Mouse (Mus musculus) liver, embryonic 14.5 days (tissue): ENCODE measurements at regions not wholly inside any gene's neighbourhood (a gene's known extent, or its start where the extent isn't known, plus 50 kb on each side); places are given as distances from the start of the nearest gene placed in this dataset.

Experiments used
- ATAC-seq: fragments of 200-750 bp; cut with Nextera tagmentation; 2 replicates; pipeline ENCODE4 v1.8.0; 2017; ENCODE audit warnings: moderate number of reproducible peaks, mild to moderate bottlenecking, moderate library complexity; ENCODE audit not compliant: insufficient read depth
- DNase-seq, 3 experiments: peaks; one replicate each; pipeline ENCODE4 v3.0.0-alpha.2; 2012 to 2013; ENCODE audit warnings: low read depth in 3 of 3, low spot score in 3 of 3
- H3K27ac ChIP-seq: fragments of 300-500 bp; sonication (generic); 2 replicates; pipeline ENCODE4 v1.5.1; 2014; ENCODE audit warnings: moderate library complexity, mild to moderate bottlenecking, control low read depth, inconsistent platforms
- H3K27me3 ChIP-seq: fragments of 300-500 bp; sonication (generic); 2 replicates; pipeline ENCODE4 v1.6.1; 2014; ENCODE audit warnings: mild to moderate bottlenecking, low read length, moderate library complexity; ENCODE audit not compliant: control insufficient read depth, insufficient read depth
- H3K36me3 ChIP-seq: fragments of 300-500 bp; sonication (generic); replicated peaks from 2 replicates; pipeline ENCODE4 v1.6.1; 2014; ENCODE audit warnings: low read depth; ENCODE audit not compliant: control insufficient read depth, insufficient read depth
- H3K4me1 ChIP-seq, 2 experiments: fragments of 200-500 bp in 1 of 2; fragments of 300-500 bp in 1 of 2; sonication (generic) in 1 of 2; replicated peaks; 2 replicates each; pipeline ENCODE4 v1.6.1; 2012 to 2014; ENCODE audit warnings: antibody characterized with exemption in 1 of 2, inconsistent platforms in 1 of 2, low read length in 1 of 2; ENCODE audit not compliant: control insufficient read depth in 2 of 2, insufficient read depth in 2 of 2
- H3K4me2 ChIP-seq: fragments of 300-500 bp; sonication (generic); 2 replicates; pipeline ENCODE4 v1.6.1; 2014; ENCODE audit warnings: low read depth, mild to moderate bottlenecking, control low read depth, moderate library complexity
- H3K4me3 ChIP-seq, 2 experiments: fragments of 200-500 bp in 1 of 2; fragments of 300-500 bp in 1 of 2; sonication (generic) in 1 of 2; 2 replicates each; pipeline ENCODE4 v1.5.1; 2012 to 2014; ENCODE audit warnings: low read depth in 2 of 2, low read length in 2 of 2, mild to moderate bottlenecking in 2 of 2, control low read depth in 1 of 2, inconsistent platforms in 1 of 2, moderate library complexity in 1 of 2; ENCODE audit not compliant: insufficient read depth in 1 of 2
- H3K9ac ChIP-seq: fragments of 300-500 bp; sonication (generic); replicated peaks from 2 replicates; pipeline ENCODE4 v1.6.1; 2014; ENCODE audit warnings: mild to moderate bottlenecking, control low read depth, moderate library complexity
- H3K9me3 ChIP-seq: fragments of 300-500 bp; sonication (generic); 2 replicates; pipeline ENCODE4 v1.6.1; 2016; ENCODE audit warnings: low read length, mixed read lengths; ENCODE audit not compliant: control insufficient read depth
- CTCF ChIP-seq: IDR thresholded peaks from 2 replicates; pipeline ENCODE4 v1.5.1; 2016; ENCODE audit warnings: antibody characterized with exemption, low read depth, control low read depth
- EP300 ChIP-seq: IDR thresholded peaks from 2 replicates; pipeline ENCODE4 v1.6.1; 2016; ENCODE audit warnings: antibody characterized with exemption, low read depth
- WGBS: fragments of 180-500 bp; shearing (Covaris S2); extraction: QIAGEN DNeasy Blood & Tissue Kit; methylation state at CpG from one replicate; pipeline ENCODE4 v1.1.7; 2014; ENCODE audit not compliant: insufficient replicate concordance; 5-methylcytosine and 5-hydroxymethylcytosine counted together

DNA sequence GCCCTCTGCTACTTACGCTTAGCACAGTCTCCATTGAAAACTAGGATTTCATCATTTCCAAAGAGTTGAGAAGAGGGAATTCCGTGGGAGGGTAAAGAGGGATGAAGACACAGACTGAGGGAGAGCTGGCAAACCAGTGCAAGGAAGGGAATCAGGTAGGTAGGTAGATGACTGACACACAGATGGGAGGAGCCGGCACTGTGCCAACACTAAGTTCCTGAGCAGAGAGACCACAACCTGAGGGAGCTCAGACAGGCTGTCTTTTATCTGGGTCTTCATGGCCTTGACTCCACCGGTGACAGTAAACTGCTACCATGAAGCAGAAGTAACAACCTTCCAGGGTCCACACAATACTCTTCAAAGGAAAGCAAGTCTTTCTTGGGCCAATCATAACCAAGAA is 200.2 kb upstream of the Smim15 start:
- H3K27ac ChIP-seq: no peak overlapping the region
- H3K27me3 ChIP-seq: no peaks in the 10 kb centered on the region
- H3K4me2 ChIP-seq: no peak overlapping the region
- H3K9me3 ChIP-seq: no peaks in the 10 kb centered on the region
- WGBS: 46% methylated on average over 4 of the region's 4 CpGs
- no peak for ATAC-seq
- TF ChIP-seq EP300 (no peak), CTCF (no peak)
- DNase-seq: no peak
- no peak overlapping the region for H3K9ac ChIP-seq
- H3K36me3 ChIP-seq: no peaks in the 10 kb centered on the region
- H3K4me1 ChIP-seq: peaks cover 0 to 12% of the 10 kb centered on the region in 2 experiments; a peak in 2 of 4 replicates
- H3K4me3 ChIP-seq: no peak overlapping the region

GRCm38 (mm10) chr13:107838126-107838715 is 206.0 kb upstream of the Smim15 start:
- DNase-seq: no peak
- Histone ChIP-seq H3K27ac (no peak overlapping the region), H3K4me2 (no peak overlapping the region)

GRCm38 (mm10) chr13:107837206-107837952 is 206.9 kb upstream of the Smim15 start:
- no peak for ATAC-seq
- Histone ChIP-seq H3K36me3 (no peaks in the 10 kb centered on the region), H3K4me2 (no peak overlapping the region), H3K4me1 (peaks cover 0 to 10% of the 10 kb centered on the region in 2 experiments; a peak in 2 of 4 replicates), H3K9me3 (no peaks in the 10 kb centered on the region), H3K27me3 (no peaks in the 10 kb centered on the region), H3K4me3 (no peak overlapping the region), H3K27ac (no peak overlapping the region), H3K9ac (no peak overlapping the region)
- TF ChIP-seq EP300: no peak
- WGBS: 20% methylated on average over 5 of the region's 5 CpGs
- DNase-seq: no peak

More at GRCm38 (mm10) chr13:107838126-107838715, 206.0 kb upstream of the Smim15 start:
- no peak overlapping the region for H3K9ac ChIP-seq
- H3K36me3 ChIP-seq: no peaks in the 10 kb centered on the region
- no peak for ATAC-seq
- H3K4me3 ChIP-seq: no peak overlapping the region
- TF ChIP-seq CTCF (no peak), EP300 (no peak)
- 54% methylated on average over 9 of the region's 9 CpGs for WGBS
- peaks cover 0 to 10% of the 10 kb centered on the region in 2 experiments; a peak in 2 of 4 replicates for H3K4me1 ChIP-seq
- no peaks in the 10 kb centered on the region for H3K27me3 ChIP-seq
- no peaks in the 10 kb centered on the region for H3K9me3 ChIP-seq

- 42% methylated on average over 9 of the region's 9 CpGs for WGBS
- ATAC-seq (no peak), DNase-seq (no peak)
These were observed 208.4 kb upstream of the Smim15 start for GRCm38 (mm10) chr13:107835756-107836385.

GRCm38 (mm10) chr13:107831997-107832396 is 212.2 kb upstream of the Smim15 start:
- H3K4me3 ChIP-seq: no peak overlapping the region
- no peaks in the 10 kb centered on the region for H3K9me3 ChIP-seq
- DNase-seq (no peak), ATAC-seq (no peak)
- H3K36me3 ChIP-seq: no peaks in the 10 kb centered on the region
- H3K27me3 ChIP-seq: no peaks in the 10 kb centered on the region
- H3K4me2 ChIP-seq: no peak overlapping the region
- TF ChIP-seq CTCF: peak; percentile 18
- no peak for TF ChIP-seq EP300
- no peak overlapping the region for H3K9ac ChIP-seq
- WGBS: 63% methylated on average over 5 of the region's 5 CpGs
- H3K4me1 ChIP-seq: peaks cover 0 to 6% of the 10 kb centered on the region in 2 experiments; a peak in 2 of 4 replicates
- no peak overlapping the region for H3K27ac ChIP-seq

More at GRCm38 (mm10) chr13:107835756-107836385, 208.4 kb upstream of the Smim15 start:
- H3K27ac ChIP-seq: no peak overlapping the region
- peaks cover 0 to 12% of the 10 kb centered on the region in 2 experiments; a peak in 2 of 4 replicates for H3K4me1 ChIP-seq
- H3K9me3 ChIP-seq: no peaks in the 10 kb centered on the region
- H3K4me2 ChIP-seq: no peak overlapping the region
- H3K4me3 ChIP-seq: no peak overlapping the region
- H3K36me3 ChIP-seq: no peaks in the 10 kb centered on the region
- H3K27me3 ChIP-seq: no peaks in the 10 kb centered on the region
- H3K9ac ChIP-seq: no peak overlapping the region
- TF ChIP-seq CTCF (no peak), EP300 (no peak)
